Mouse (Mus musculus): ENCODE measurements around the gene Rabl6. TPM values are rescaled to one million over a fixed set of nuclear protein-coding genes. Genes with fewer than 3 reads are reported as not detected.

The Rabl6 gene
- polyA plus RNA-seq, 1 experiment from 2014 or later: 69.0 TPM

- no peak overlapping the region for H3K27ac ChIP-seq (ENCODE audit: low read length)
- ATAC-seq (ENCODE audit: insufficient number of reproducible peaks, insufficient read depth, low FRiP score, low read depth): no peak
- no peak overlapping the region for H3K4me2 ChIP-seq (replicated peaks; ENCODE audit: low read depth, low read length)
- peaks cover 7% of the 10 kb centered on the region for H3K4me1 ChIP-seq (ENCODE audit: control insufficient read depth, insufficient read depth, low read length)
- peaks cover 9% of the 10 kb centered on the region for H3K36me3 ChIP-seq (ENCODE audit: control insufficient read depth, insufficient read depth, low read length)
- H3K9me3 ChIP-seq (ENCODE audit: control insufficient read depth, low read depth, low read length): no peaks in the 10 kb centered on the region
- no peaks in the 10 kb centered on the region for H3K27me3 ChIP-seq (ENCODE audit: control insufficient read depth, insufficient read depth, low read length)
- no peak overlapping the region for H3K9ac ChIP-seq (replicated peaks; ENCODE audit: low read depth, low read length)
- 69% methylated on average over 10 of the region's 10 CpGs for WGBS
- no peak overlapping the region for H3K4me3 ChIP-seq (ENCODE audit: low read depth, low read length)
Observed at GRCm38 (mm10) chr2:25541644-25542367, 66.5 kb downstream of the Rabl6 start.

DNA sequence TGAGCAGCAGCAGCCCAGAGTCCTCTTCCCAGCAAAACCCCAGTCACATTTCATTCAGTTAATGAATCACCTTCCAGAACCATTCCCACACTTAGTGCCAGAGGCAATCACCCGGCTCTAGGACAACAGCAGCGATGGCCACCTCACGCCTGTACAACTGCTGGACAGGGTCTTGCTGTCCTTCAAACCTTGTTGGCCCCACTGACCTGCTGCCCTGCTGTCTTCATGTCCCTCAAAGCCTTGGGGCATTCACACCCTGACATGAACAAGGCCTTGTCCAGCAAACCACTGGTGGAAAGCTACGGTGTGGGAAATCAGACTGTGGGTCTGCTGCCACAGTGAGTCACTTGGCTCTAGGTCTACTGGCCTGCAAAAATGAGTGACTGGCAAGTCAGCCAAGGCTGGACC, 67.8 kb downstream of the Rabl6 start:
- H3K9me3 ChIP-seq (ENCODE audit: control insufficient read depth, low read depth, low read length): no peaks in the 10 kb centered on the region
- H3K4me2 ChIP-seq (replicated peaks; ENCODE audit: low read depth, low read length): no peak overlapping the region
- no peak for ATAC-seq (ENCODE audit: insufficient number of reproducible peaks, insufficient read depth, low FRiP score, low read depth)
- H3K27ac ChIP-seq (ENCODE audit: low read length): no peak overlapping the region
- H3K36me3 ChIP-seq (ENCODE audit: control insufficient read depth, insufficient read depth, low read length): peaks cover 21% of the 10 kb centered on the region
- H3K4me1 ChIP-seq (ENCODE audit: control insufficient read depth, insufficient read depth, low read length): peaks cover 1% of the 10 kb centered on the region
- H3K27me3 ChIP-seq (ENCODE audit: control insufficient read depth, insufficient read depth, low read length): no peaks in the 10 kb centered on the region
- no peak overlapping the region for H3K9ac ChIP-seq (replicated peaks; ENCODE audit: low read depth, low read length)
- no peak overlapping the region for H3K4me3 ChIP-seq (ENCODE audit: low read depth, low read length)
- WGBS: 95% methylated on average over 4 of the region's 4 CpGs

DNA sequence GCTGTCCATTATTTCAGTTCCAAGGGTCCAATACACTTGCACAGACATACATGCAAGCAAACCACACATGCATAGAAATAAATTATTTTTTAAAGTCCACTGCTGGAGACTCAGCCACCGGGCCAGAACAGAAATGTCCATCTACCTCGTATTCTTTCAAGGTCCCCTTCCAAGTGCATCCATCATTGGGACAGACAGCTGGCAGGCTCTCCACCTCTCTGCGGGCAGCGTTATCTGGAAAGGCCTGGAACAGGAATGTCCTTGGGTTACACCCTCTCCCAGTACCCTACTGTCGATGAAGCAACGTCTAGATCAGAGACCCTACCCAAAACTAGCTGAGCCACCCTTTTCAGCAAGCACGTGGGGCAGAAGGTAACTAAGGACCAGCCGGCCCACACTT, 71.8 kb downstream of the Rabl6 start:
- Histone ChIP-seq H3K9me3 (ENCODE audit: control insufficient read depth, low read depth, low read length) (no peaks in the 10 kb centered on the region), H3K9ac (replicated peaks; ENCODE audit: low read depth, low read length) (no peak overlapping the region), H3K4me2 (replicated peaks; ENCODE audit: low read depth, low read length) (no peak overlapping the region), H3K4me1 (ENCODE audit: control insufficient read depth, insufficient read depth, low read length) (no peaks in the 10 kb centered on the region), H3K27me3 (ENCODE audit: control insufficient read depth, insufficient read depth, low read length) (no peaks in the 10 kb centered on the region), H3K36me3 (ENCODE audit: control insufficient read depth, insufficient read depth, low read length) (peaks cover 29% of the 10 kb centered on the region), H3K4me3 (ENCODE audit: low read depth, low read length) (no peak overlapping the region), H3K27ac (ENCODE audit: low read length) (no peak overlapping the region)
- WGBS: 80% methylated on average over 8 of the region's 8 CpGs
- no peak for ATAC-seq (ENCODE audit: insufficient number of reproducible peaks, insufficient read depth, low FRiP score, low read depth)

DNA sequence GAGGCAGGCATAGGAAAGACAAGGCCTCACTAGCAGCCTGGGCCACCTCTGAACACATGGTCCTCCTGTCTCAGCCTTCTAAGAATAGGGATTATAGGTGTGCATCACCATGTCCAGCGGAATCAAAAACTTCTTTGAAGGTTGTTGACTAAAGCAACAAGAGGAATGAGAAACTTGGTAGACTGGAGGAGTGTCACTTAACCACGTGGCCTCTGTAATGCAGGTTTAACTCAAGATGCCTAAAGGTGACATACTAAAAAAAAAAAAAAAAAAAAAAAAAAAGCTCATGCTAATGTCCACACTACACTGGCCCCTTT, 73.5 kb downstream of the Rabl6 start:
- H3K4me2 ChIP-seq (replicated peaks; ENCODE audit: low read depth, low read length): no peak overlapping the region
- 96% methylated on average over 2 of the region's 2 CpGs for WGBS
- no peaks in the 10 kb centered on the region for H3K9me3 ChIP-seq (ENCODE audit: control insufficient read depth, low read depth, low read length)
- no peak overlapping the region for H3K9ac ChIP-seq (replicated peaks; ENCODE audit: low read depth, low read length)
- no peak overlapping the region for H3K4me3 ChIP-seq (ENCODE audit: low read depth, low read length)
- H3K27ac ChIP-seq (ENCODE audit: low read length): no peak overlapping the region
- no peaks in the 10 kb centered on the region for H3K4me1 ChIP-seq (ENCODE audit: control insufficient read depth, insufficient read depth, low read length)
- ATAC-seq (ENCODE audit: insufficient number of reproducible peaks, insufficient read depth, low FRiP score, low read depth): no peak
- peaks cover 39% of the 10 kb centered on the region for H3K36me3 ChIP-seq (ENCODE audit: control insufficient read depth, insufficient read depth, low read length)
- H3K27me3 ChIP-seq (ENCODE audit: control insufficient read depth, insufficient read depth, low read length): no peaks in the 10 kb centered on the region

DNA sequence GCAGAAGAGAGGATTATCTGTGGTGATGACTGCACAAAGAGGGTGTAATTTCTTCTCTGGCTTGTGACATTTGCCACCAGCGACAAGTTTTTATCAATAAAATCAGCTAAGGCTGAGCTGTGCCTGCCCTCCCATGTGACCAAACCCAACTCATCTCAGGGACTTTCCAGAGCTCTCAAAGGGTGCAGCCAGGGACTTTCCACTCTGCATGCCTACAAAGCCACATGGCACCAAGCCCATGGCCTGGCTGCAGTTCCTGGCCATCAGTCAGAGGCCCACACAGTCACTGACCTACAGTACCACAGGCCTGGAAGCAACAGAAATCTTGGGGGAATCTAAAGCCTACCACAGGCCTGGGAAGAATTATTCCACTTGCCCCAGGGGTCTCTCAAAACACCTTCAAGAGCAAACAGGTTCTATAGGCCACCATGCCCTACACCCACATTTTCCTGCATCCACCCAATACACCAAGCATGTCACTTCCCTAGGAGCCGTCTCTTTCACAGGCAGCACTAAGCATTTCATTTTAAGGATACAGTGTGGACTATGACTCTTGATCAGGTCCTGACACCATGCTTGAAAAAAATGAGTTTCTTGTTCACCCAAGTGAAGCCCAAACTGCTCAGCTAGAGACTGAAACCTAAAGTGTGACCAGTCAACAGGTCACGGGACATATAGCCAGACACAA, 74.0 kb downstream of the Rabl6 start:
- Histone ChIP-seq H3K4me3 (ENCODE audit: low read depth, low read length) (no peak overlapping the region), H3K4me1 (ENCODE audit: control insufficient read depth, insufficient read depth, low read length) (no peaks in the 10 kb centered on the region), H3K27me3 (ENCODE audit: control insufficient read depth, insufficient read depth, low read length) (no peaks in the 10 kb centered on the region), H3K36me3 (ENCODE audit: control insufficient read depth, insufficient read depth, low read length) (peaks cover 42% of the 10 kb centered on the region), H3K4me2 (replicated peaks; ENCODE audit: low read depth, low read length) (no peak overlapping the region), H3K27ac (ENCODE audit: low read length) (no peak overlapping the region), H3K9me3 (ENCODE audit: control insufficient read depth, low read depth, low read length) (no peaks in the 10 kb centered on the region), H3K9ac (replicated peaks; ENCODE audit: low read depth, low read length) (no peak overlapping the region)
- WGBS: 87% methylated on average over 3 of the region's 3 CpGs
- no peak for ATAC-seq (ENCODE audit: insufficient number of reproducible peaks, insufficient read depth, low FRiP score, low read depth)

DNA sequence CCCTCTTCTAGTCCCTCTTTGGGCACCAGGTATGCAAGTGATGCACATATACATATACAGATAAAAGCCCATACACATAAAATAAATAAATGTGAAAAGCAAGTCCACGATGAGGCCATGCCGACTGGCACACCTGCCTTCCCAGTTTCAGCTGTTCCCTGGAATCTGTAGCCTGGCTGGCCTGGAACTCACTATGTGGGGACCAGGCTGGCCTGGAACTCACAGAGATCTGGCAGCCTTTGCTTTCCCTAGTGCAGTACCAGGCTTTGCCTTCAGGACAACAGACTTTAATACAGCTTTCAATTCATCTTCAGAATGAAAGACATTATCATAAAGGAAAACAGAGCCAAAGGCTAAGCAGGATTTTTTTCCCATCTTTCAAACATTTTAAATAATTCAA, 74.6 kb downstream of the Rabl6 start:
- ATAC-seq (ENCODE audit: insufficient number of reproducible peaks, insufficient read depth, low FRiP score, low read depth): no peak
- Histone ChIP-seq H3K36me3 (ENCODE audit: control insufficient read depth, insufficient read depth, low read length) (peaks cover 48% of the 10 kb centered on the region), H3K4me1 (ENCODE audit: control insufficient read depth, insufficient read depth, low read length) (no peaks in the 10 kb centered on the region), H3K9ac (replicated peaks; ENCODE audit: low read depth, low read length) (no peak overlapping the region), H3K4me3 (ENCODE audit: low read depth, low read length) (no peak overlapping the region), H3K27me3 (ENCODE audit: control insufficient read depth, insufficient read depth, low read length) (no peaks in the 10 kb centered on the region), H3K4me2 (replicated peaks; ENCODE audit: low read depth, low read length) (no peak overlapping the region), H3K9me3 (ENCODE audit: control insufficient read depth, low read depth, low read length) (no peaks in the 10 kb centered on the region), H3K27ac (ENCODE audit: low read length) (no peak overlapping the region)
- 93% methylated on average over 2 of the region's 2 CpGs for WGBS

Other genes with a start within 250 kb of the Rabl6 start
- gene Uap1l1, start 242.8 kb downstream of the Rabl6 start, polyA plus RNA-seq (2014; fragmentation: Nextera tagmentation; extraction: Ambion mirVana): 21.9 and 27.2 TPM in 2 replicates
- 31.3 and 36.4 TPM in 2 replicates for gene Sapcd2, start 236.2 kb downstream of the Rabl6 start, polyA plus RNA-seq (2014; fragmentation: Nextera tagmentation; extraction: Ambion mirVana)
- 8.0 and 9.0 TPM in 2 replicates for gene Entpd2, start 212.6 kb downstream of the Rabl6 start, polyA plus RNA-seq (2014; fragmentation: Nextera tagmentation; extraction: Ambion mirVana)
- 48.3 and 53.7 TPM in 2 replicates for gene Npdc1, start 209.2 kb downstream of the Rabl6 start, polyA plus RNA-seq (2014; fragmentation: Nextera tagmentation; extraction: Ambion mirVana)
- 0.12 TPM in 1 of 2 replicates, not detected in the other for gene Fut7, start 185.3 kb downstream of the Rabl6 start, polyA plus RNA-seq (2014; fragmentation: Nextera tagmentation; extraction: Ambion mirVana)
- 5.4 and 6.4 TPM in 2 replicates for gene Abca2, start 179.8 kb downstream of the Rabl6 start, polyA plus RNA-seq (2014; fragmentation: Nextera tagmentation; extraction: Ambion mirVana)
- 7.2 and 9.0 TPM in 2 replicates for gene Clic3, start 151.7 kb downstream of the Rabl6 start, polyA plus RNA-seq (2014; fragmentation: Nextera tagmentation; extraction: Ambion mirVana)
- gene Paxx, start 147.4 kb downstream of the Rabl6 start, polyA plus RNA-seq (2014; fragmentation: Nextera tagmentation; extraction: Ambion mirVana): 30.3 and 34.2 TPM in 2 replicates
- gene Ptgds, start 138.5 kb downstream of the Rabl6 start, polyA plus RNA-seq (2014; fragmentation: Nextera tagmentation; extraction: Ambion mirVana): 5.3 and 6.4 TPM in 2 replicates
- not detected in 2 replicates for gene Lcn12, start 114.6 kb downstream of the Rabl6 start, polyA plus RNA-seq (2014; fragmentation: Nextera tagmentation; extraction: Ambion mirVana)
- gene Fbxw5, start 107.8 kb downstream of the Rabl6 start, polyA plus RNA-seq (2014; fragmentation: Nextera tagmentation; extraction: Ambion mirVana): 77.5 and 79.3 TPM in 2 replicates
- 4.8 and 7.4 TPM in 2 replicates for gene C8g, start 106.8 kb downstream of the Rabl6 start, polyA plus RNA-seq (2014; fragmentation: Nextera tagmentation; extraction: Ambion mirVana)
- 30.5 and 33.2 TPM in 2 replicates for gene Traf2, start 61.6 kb downstream of the Rabl6 start, polyA plus RNA-seq (2014; fragmentation: Nextera tagmentation; extraction: Ambion mirVana)
- gene Edf1, start 50.7 kb downstream of the Rabl6 start, polyA plus RNA-seq (2014; fragmentation: Nextera tagmentation; extraction: Ambion mirVana): 342 and 346 TPM in 2 replicates
- gene Mamdc4, start 33.7 kb downstream of the Rabl6 start, polyA plus RNA-seq (2014; fragmentation: Nextera tagmentation; extraction: Ambion mirVana): 3.6 and 5.5 TPM in 2 replicates
- gene Phpt1, start 33.3 kb downstream of the Rabl6 start, polyA plus RNA-seq (2014; fragmentation: Nextera tagmentation; extraction: Ambion mirVana): 225 and 231 TPM in 2 replicates
- gene Ajm1, start 26.8 kb downstream of the Rabl6 start, polyA plus RNA-seq (2014; fragmentation: Nextera tagmentation; extraction: Ambion mirVana): 0.70 and 1.3 TPM in 2 replicates
- gene Ccdc183, start 9.2 kb upstream of the Rabl6 start, polyA plus RNA-seq (2014; fragmentation: Nextera tagmentation; extraction: Ambion mirVana): 0.19 and 0.24 TPM in 2 replicates
- gene Tmem141, start 13.5 kb upstream of the Rabl6 start, polyA plus RNA-seq (2014; fragmentation: Nextera tagmentation; extraction: Ambion mirVana): 25.5 and 26.3 TPM in 2 replicates
- gene Fcna, start 19.5 kb upstream of the Rabl6 start, polyA plus RNA-seq (2014; fragmentation: Nextera tagmentation; extraction: Ambion mirVana): 0.98 and 1.4 TPM in 2 replicates
- gene Lcn8, start 44.6 kb upstream of the Rabl6 start, polyA plus RNA-seq (2014; fragmentation: Nextera tagmentation; extraction: Ambion mirVana): not detected in 2 replicates
- gene Lcn5, start 49.4 kb upstream of the Rabl6 start, polyA plus RNA-seq (2014; fragmentation: Nextera tagmentation; extraction: Ambion mirVana): not detected in 2 replicates
- not detected in 2 replicates for gene Lcn6, start 68.3 kb upstream of the Rabl6 start, polyA plus RNA-seq (2014; fragmentation: Nextera tagmentation; extraction: Ambion mirVana)
- not detected in 2 replicates for gene Lcn10, start 74.2 kb upstream of the Rabl6 start, polyA plus RNA-seq (2014; fragmentation: Nextera tagmentation; extraction: Ambion mirVana)
- gene Obp2a, start 91.5 kb upstream of the Rabl6 start, polyA plus RNA-seq (2014; fragmentation: Nextera tagmentation; extraction: Ambion mirVana): not detected in 2 replicates
- gene Bmyc, start 98.2 kb upstream of the Rabl6 start, polyA plus RNA-seq (2014; fragmentation: Nextera tagmentation; extraction: Ambion mirVana): 72.0 and 74.9 TPM in 2 replicates
- gene Obp2b, start 128.5 kb upstream of the Rabl6 start, polyA plus RNA-seq (2014; fragmentation: Nextera tagmentation; extraction: Ambion mirVana): not detected in 2 replicates
- gene Lcn3, start 157.0 kb upstream of the Rabl6 start, polyA plus RNA-seq (2014; fragmentation: Nextera tagmentation; extraction: Ambion mirVana): not detected in 2 replicates
- not detected in 2 replicates for gene Lcn11, start 168.5 kb upstream of the Rabl6 start, polyA plus RNA-seq (2014; fragmentation: Nextera tagmentation; extraction: Ambion mirVana)
- gene Gm13539, start 173.7 kb upstream of the Rabl6 start, polyA plus RNA-seq (2014; fragmentation: Nextera tagmentation; extraction: Ambion mirVana): not detected in 2 replicates
- gene Glt6d1, start 207.3 kb upstream of the Rabl6 start, polyA plus RNA-seq (2014; fragmentation: Nextera tagmentation; extraction: Ambion mirVana): not detected in 2 replicates
- gene Lcn9, start 214.6 kb upstream of the Rabl6 start, polyA plus RNA-seq (2014; fragmentation: Nextera tagmentation; extraction: Ambion mirVana): not detected in 2 replicates
- not detected in 2 replicates for gene Sohlh1, start 238.7 kb upstream of the Rabl6 start, polyA plus RNA-seq (2014; fragmentation: Nextera tagmentation; extraction: Ambion mirVana)